Mouse (Mus musculus) E14TG2a.4 (cell line): Measurements from ENCODE around the gene Cntrob.

Experiments used
- CTCF ChIP-seq: conservative IDR thresholded peaks from 2 replicates; pipeline ENCODE4 v1.5.1; 2014; ENCODE audit warnings: low read length
- NANOG ChIP-seq: IDR thresholded peaks from 2 replicates; pipeline ENCODE4 v1.6.1; 2014; ENCODE audit warnings: borderline replicate concordance, low read length, mixed read lengths

DNA sequence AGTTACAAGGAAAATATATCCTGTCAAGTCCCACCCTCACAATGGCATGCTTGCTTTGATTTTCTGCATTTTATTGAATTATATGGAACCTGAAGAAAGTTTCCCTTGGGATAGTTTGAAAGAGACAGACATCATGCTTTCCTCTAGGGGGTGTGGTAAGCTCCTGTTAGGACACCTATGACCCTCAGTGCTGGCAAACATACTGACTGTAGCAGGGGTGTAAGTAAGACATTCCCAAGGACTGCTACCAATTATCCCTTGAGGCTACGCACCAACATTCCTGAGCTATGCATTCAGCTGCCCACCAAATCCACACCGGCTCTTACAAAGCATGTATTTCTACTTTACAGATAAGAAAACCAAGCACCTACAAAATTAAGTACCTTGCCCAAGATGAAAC, 38.9 kb upstream of the Cntrob start:
- TF ChIP-seq CTCF (no peak), NANOG (no peak)
